Mouse (Mus musculus) liver, embryonic 14.5 days (tissue): ENCODE data around the gene Notch2. TPM values are rescaled to one million over a fixed set of nuclear protein-coding genes. Genes with fewer than 3 reads are reported as not detected.

ENCODE experiments used
- ATAC-seq: fragments of 200-750 bp; cut with Nextera tagmentation; 2 replicates; pipeline ENCODE4 v1.8.0; 2017; ENCODE audit warnings: moderate number of reproducible peaks, mild to moderate bottlenecking, moderate library complexity; ENCODE audit not compliant: insufficient read depth
- DNase-seq, 3 experiments: peaks; one replicate each; pipeline ENCODE4 v3.0.0-alpha.2; 2012 to 2013; ENCODE audit warnings: low read depth in 3 of 3, low spot score in 3 of 3
- H3K27ac ChIP-seq: fragments of 300-500 bp; sonication (generic); 2 replicates; pipeline ENCODE4 v1.5.1; 2014; ENCODE audit warnings: moderate library complexity, mild to moderate bottlenecking, control low read depth, inconsistent platforms
- H3K27me3 ChIP-seq: fragments of 300-500 bp; sonication (generic); 2 replicates; pipeline ENCODE4 v1.6.1; 2014; ENCODE audit warnings: mild to moderate bottlenecking, low read length, moderate library complexity; ENCODE audit not compliant: control insufficient read depth, insufficient read depth
- H3K36me3 ChIP-seq: fragments of 300-500 bp; sonication (generic); replicated peaks from 2 replicates; pipeline ENCODE4 v1.6.1; 2014; ENCODE audit warnings: low read depth; ENCODE audit not compliant: control insufficient read depth, insufficient read depth
- H3K4me1 ChIP-seq, 2 experiments: fragments of 200-500 bp in 1 of 2; fragments of 300-500 bp in 1 of 2; sonication (generic) in 1 of 2; replicated peaks; 2 replicates each; pipeline ENCODE4 v1.6.1; 2012 to 2014; ENCODE audit warnings: antibody characterized with exemption in 1 of 2, inconsistent platforms in 1 of 2, low read length in 1 of 2; ENCODE audit not compliant: control insufficient read depth in 2 of 2, insufficient read depth in 2 of 2
- H3K4me2 ChIP-seq: fragments of 300-500 bp; sonication (generic); 2 replicates; pipeline ENCODE4 v1.6.1; 2014; ENCODE audit warnings: low read depth, mild to moderate bottlenecking, control low read depth, moderate library complexity
- H3K4me3 ChIP-seq, 2 experiments: fragments of 200-500 bp in 1 of 2; fragments of 300-500 bp in 1 of 2; sonication (generic) in 1 of 2; 2 replicates each; pipeline ENCODE4 v1.5.1; 2012 to 2014; ENCODE audit warnings: low read depth in 2 of 2, low read length in 2 of 2, mild to moderate bottlenecking in 2 of 2, control low read depth in 1 of 2, inconsistent platforms in 1 of 2, moderate library complexity in 1 of 2; ENCODE audit not compliant: insufficient read depth in 1 of 2
- H3K9ac ChIP-seq: fragments of 300-500 bp; sonication (generic); replicated peaks from 2 replicates; pipeline ENCODE4 v1.6.1; 2014; ENCODE audit warnings: mild to moderate bottlenecking, control low read depth, moderate library complexity
- H3K9me3 ChIP-seq: fragments of 300-500 bp; sonication (generic); 2 replicates; pipeline ENCODE4 v1.6.1; 2016; ENCODE audit warnings: low read length, mixed read lengths; ENCODE audit not compliant: control insufficient read depth
- CTCF ChIP-seq: IDR thresholded peaks from 2 replicates; pipeline ENCODE4 v1.5.1; 2016; ENCODE audit warnings: antibody characterized with exemption, low read depth, control low read depth
- EP300 ChIP-seq: IDR thresholded peaks from 2 replicates; pipeline ENCODE4 v1.6.1; 2016; ENCODE audit warnings: antibody characterized with exemption, low read depth
- WGBS: fragments of 180-500 bp; shearing (Covaris S2); extraction: QIAGEN DNeasy Blood & Tissue Kit; methylation state at CpG from one replicate; pipeline ENCODE4 v1.1.7; 2014; ENCODE audit not compliant: insufficient replicate concordance; 5-methylcytosine and 5-hydroxymethylcytosine counted together
- polyA plus RNA-seq, 2 experiments: library from polyadenylated mRNA; depleted of rRNA in 1 of 2; stranded (reverse) in 1 of 2; unstranded in 1 of 2; fragments of >200 nt; fragmentation: Nextera tagmentation in 1 of 2; extraction: Ambion mirVana in 1 of 2; gene quantifications; 2 replicates each; pipeline versions ENCODE4 v1.2.1 to v1.2.3; 2012 to 2014

Notch2 gene
- polyA plus RNA-seq, 2 experiments = 3.0 to 5.4 TPM

DNA sequence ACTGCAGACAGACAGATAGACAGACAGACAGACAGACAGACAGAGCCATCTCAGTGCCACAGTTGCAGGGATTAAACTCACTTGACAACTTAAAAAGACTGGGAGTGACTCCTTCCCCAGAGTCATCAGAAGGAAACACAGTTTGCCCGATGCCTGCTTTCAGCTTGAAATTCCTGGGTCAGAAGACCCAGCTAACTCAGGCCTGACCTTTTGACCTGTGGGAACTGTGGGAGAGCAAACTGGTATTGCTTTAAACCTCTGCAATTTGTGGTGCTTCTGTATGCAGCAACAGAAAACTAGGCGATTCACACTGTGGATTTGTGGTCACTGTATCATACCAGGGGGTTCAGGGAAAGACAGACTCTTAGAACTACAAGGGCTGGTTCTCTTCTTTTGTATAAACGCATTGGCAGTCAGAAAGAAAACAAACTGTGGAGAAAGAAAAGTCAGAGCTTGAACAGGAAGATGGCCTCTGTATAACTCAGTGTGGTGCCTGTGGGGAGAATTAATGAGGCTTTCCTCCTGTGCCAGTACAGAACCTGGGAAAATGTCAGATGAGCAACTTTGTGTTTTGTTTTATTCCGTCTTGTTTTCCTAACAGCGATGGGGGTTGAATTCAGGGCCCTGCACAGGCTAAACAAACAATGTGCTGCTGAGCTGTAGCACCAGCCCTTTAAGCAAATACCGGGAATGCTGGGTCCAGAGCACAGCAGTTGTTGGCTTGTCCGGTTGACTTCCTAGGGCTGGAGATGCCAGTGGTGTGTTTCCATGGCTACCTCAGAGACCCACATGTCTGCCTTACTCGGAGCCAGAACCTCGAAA is 184.6 kb downstream of the Notch2 start:
- Histone ChIP-seq H3K27me3 (no peaks in the 10 kb centered on the region), H3K9me3 (no peaks in the 10 kb centered on the region), H3K4me2 (no peak overlapping the region), H3K27ac (no peak overlapping the region), H3K4me1 (peaks cover 0 to 9% of the 10 kb centered on the region in 2 experiments; a peak in 1 of 4 replicates), H3K36me3 (no peaks in the 10 kb centered on the region), H3K4me3 (no peak overlapping the region), H3K9ac (no peak overlapping the region)
- WGBS = 45% methylated on average over 9 of the region's 9 CpGs
- TF ChIP-seq EP300 = no peak
- TF ChIP-seq CTCF = no peak
- peak; percentile 48; the same call in 1 of the 2 replicates for ATAC-seq
- peak in 2 of 3 experiments; percentile 4 to 25 for DNase-seq

DNA sequence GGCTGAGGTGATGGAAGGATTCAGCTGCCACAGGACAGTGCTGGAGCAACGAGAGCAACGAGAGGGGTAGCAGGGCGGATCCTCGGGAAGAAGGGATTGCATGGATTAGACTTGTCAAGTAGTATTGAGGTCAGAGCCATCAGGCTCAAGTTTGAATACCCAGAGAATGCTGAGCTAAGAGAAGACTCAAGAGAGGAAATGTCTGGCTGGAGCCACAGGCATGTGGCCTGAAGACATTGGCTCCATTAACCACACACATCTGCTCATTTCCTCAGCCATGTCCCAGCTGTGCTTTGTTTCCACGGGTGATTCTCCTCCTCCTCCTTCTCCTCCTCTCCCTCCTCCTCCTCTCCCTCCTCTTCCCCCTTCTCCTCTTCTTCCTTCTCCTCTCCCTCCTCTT is 186.4 kb downstream of the Notch2 start:
- ATAC-seq (no peak), DNase-seq (no peak)
- H3K4me2 ChIP-seq = no peak overlapping the region
- H3K4me3 ChIP-seq = no peak overlapping the region
- no peaks in the 10 kb centered on the region for H3K27me3 ChIP-seq
- WGBS = 38% methylated on average over 5 of the region's 5 CpGs
- H3K4me1 ChIP-seq = peaks cover 0 to 9% of the 10 kb centered on the region in 2 experiments; a peak in 1 of 4 replicates
- TF ChIP-seq EP300 (no peak), CTCF (no peak)
- no peak overlapping the region for H3K27ac ChIP-seq
- H3K9ac ChIP-seq = no peak overlapping the region
- H3K9me3 ChIP-seq = no peaks in the 10 kb centered on the region
- no peaks in the 10 kb centered on the region for H3K36me3 ChIP-seq

Other genes with a start within 250 kb of the Notch2 start
- 2.3 and 4.0 TPM in 2 replicates for gene Pde4dip, start 124.8 kb upstream of the Notch2 start, polyA plus RNA-seq (2012; rRNA removed)
- gene Pde4dip, start 124.8 kb upstream of the Notch2 start, polyA plus RNA-seq (2014; fragmentation: Nextera tagmentation; extraction: Ambion mirVana) = 5.8 and 6.7 TPM in 2 replicates
- 16.9 and 22.6 TPM in 2 replicates for gene Sec22b, start 112.3 kb upstream of the Notch2 start, polyA plus RNA-seq (2012; rRNA removed)
- gene Sec22b, start 112.3 kb upstream of the Notch2 start, polyA plus RNA-seq (2014; fragmentation: Nextera tagmentation; extraction: Ambion mirVana) = 57.7 and 63.5 TPM in 2 replicates
- not detected in 2 replicates for gene Adam30, start 147.1 kb downstream of the Notch2 start, polyA plus RNA-seq (2012; rRNA removed)
- not detected in 2 replicates for gene Adam30, start 147.1 kb downstream of the Notch2 start, polyA plus RNA-seq (2014; fragmentation: Nextera tagmentation; extraction: Ambion mirVana)
- not detected in 2 replicates for gene Reg4, start 208.6 kb downstream of the Notch2 start, polyA plus RNA-seq (2012; rRNA removed)
- not detected in 2 replicates for gene Reg4, start 208.6 kb downstream of the Notch2 start, polyA plus RNA-seq (2014; fragmentation: Nextera tagmentation; extraction: Ambion mirVana)